Mouse (Mus musculus) megakaryocyte progenitor cell, adult 5-6 weeks (primary cell): Measurements from ENCODE around the gene Pold1. TPM values are rescaled to one million over a fixed set of nuclear protein-coding genes. Genes with fewer than 3 reads are reported as not detected.

Source experiments
- ATAC-seq: replicated peaks from 2 replicates; pipeline ENCODE4 v1.8.0; 2016; ENCODE audit warnings: mild to moderate bottlenecking, moderate TSS enrichment, inconsistent platforms; ENCODE audit not compliant: poor library complexity
- total RNA-seq, 2 experiments: library from RNA; stranded (forward) in 1 of 2; stranded (reverse) in 1 of 2; fragments of 157-497, 149-512 nt in 1 of 2; fragments of 200-1000 nt in 1 of 2; gene quantifications; 2 replicates each; pipeline versions ENCODE4 v1.2.3 to v1.2.4; 2015 to 2017

The Pold1 gene
- total RNA-seq, 2 experiments from 2014 or later: 51.4 to 77.2 TPM

GRCm38 (mm10) chr7:44491391-44491790 is 57.3 kb downstream of the Pold1 start:
- ATAC-seq: no peak

DNA sequence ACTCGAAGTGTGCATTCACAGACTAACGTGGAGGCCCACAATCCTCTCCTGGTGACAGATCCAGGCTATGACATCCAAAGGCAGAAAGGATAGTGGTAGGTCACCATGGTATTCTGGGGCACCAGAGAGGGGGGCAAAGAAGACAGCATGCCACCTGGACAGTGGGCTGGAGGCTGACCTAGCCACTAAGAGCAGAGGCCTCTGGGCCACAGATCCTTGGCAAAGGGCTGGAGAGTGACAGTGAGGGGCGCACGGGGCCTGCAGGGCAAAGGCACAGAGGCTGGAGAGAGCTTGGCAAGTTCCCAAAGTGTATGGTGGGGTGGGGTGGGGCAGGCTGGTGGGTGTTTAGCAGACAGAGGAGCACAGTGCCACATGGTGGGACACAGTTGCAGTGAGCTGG is 58.4 kb downstream of the Pold1 start:
- no peak for ATAC-seq

- no peak for ATAC-seq
These were observed 60.1 kb downstream of the Pold1 start for GRCm38 (mm10) chr7:44488545-44488944.

GRCm38 (mm10) chr7:44487936-44488335 is 60.7 kb downstream of the Pold1 start:
- no peak for ATAC-seq

DNA sequence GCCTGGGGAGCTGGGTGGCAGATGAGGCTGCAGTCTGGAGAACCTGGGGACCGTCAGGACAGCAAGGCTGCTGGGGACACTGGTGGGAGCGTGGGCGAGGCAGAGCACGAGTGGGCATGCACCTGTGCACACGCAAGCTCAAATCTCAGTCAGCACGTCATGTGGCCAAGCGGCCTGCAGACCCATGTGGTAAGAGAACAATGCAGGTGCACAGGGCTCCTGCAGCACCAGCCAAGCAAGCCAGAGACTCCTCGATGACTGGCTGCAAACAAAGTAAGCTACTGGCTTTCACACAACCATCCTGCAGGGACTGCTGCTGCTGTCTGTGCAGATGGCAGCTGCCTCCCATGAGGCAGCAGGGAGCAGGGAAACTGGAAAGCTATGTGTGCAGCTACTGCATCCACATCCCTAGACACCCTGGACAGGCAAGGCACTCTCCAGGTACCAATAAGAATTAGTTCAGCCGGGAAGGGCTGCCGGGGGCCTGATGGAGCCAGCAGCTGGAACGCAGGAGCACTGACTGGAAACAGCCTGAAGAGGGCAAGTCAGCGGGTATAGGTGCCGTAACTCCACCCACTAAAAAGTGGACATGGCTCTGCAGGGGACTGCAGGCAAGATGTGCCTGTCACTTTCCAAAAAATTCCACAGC is 61.6 kb downstream of the Pold1 start:
- no peak for ATAC-seq

DNA sequence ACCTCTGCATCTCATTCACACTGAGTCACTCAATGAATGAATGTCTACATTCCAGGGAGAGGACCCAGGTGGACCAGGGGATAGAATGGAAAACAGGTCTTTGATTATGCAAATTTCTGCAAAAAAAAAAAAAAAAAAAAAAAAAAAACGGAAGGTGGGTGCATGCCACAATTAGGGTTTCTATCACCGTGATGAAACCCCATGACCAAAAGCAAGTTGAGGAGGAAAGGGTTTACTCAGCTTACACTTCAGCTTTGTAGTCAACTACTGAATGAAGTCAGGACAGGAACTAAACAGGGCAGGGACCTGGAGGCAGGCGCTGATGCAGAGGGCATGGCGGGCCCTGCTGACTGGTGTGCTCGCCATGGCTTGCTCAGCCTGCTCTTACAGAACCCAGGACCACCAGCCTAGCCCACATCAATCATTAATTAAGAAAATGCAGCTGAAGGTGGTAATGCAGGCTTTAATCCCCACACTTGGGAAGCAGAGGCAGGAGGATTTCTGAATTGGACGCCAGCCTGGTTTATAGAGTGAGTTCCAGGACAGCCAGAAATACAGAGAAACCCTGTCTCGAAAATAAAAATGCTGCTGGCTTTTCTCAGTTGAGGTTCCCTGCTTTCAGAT is 63.0 kb downstream of the Pold1 start:
- ATAC-seq: no peak

GRCm38 (mm10) chr7:44484841-44485571 is 63.6 kb downstream of the Pold1 start:
- peak; percentile 82 for ATAC-seq

DNA sequence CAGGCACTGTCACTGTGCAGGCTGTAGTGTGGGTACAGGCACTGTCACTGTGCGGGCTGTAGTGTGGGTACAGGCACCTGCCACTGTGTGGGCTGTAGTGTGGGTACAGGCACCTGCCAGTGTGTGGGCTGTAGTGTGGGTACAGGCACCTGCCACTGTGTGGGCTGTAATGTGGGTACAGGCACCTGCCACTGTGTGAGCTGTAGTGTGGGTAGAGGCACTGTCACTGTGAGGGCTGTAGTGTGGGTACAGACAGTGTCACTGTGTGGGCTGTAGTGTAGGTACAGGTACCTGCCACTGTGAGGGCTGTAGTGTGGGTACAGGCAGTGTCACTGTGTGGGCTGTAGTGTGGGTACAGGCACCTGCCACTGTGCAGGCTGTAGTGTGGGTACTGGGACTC is 64.5 kb downstream of the Pold1 start:
- ATAC-seq: no peak

DNA sequence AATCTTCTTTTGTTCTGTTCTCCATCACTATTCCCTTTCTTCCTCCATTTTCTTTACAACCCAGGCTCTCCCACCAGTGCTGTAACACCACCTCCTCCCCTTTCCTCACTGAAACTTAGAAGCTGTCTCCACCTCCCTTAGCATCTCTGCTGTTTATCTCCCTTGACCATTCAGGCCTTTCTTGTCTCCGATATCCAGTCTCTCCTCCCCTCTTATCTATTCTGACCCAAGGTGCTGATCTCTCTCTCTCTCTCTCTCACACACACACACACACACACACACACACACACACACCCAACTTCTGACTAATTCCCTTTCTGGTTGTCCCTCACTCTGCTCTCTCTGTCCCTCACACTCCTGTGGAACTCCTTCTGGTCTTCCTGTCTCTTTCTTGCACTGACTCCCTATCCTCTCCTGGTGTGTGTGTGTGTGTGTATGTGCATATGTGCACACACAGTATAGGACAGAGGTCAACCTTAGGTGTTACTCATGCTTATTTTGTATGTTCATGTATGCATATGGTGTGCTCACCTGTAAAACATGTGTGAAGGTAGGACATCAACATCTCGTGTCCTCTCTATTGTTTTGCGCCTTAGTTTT is 65.7 kb downstream of the Pold1 start:
- ATAC-seq: peak; percentile 85

Other genes with a start within 250 kb of the Pold1 start
- gene Clec11a, start 241.9 kb downstream of the Pold1 start, total RNA-seq (2015): 4.1 TPM in 2 replicates
- 4.2 and 4.4 TPM in 2 replicates for gene Clec11a, start 241.9 kb downstream of the Pold1 start, total RNA-seq (2017)
- 0.05 and 0.49 TPM in 2 replicates for gene Shank1, start 238.6 kb downstream of the Pold1 start, total RNA-seq (2015)
- not detected in 2 replicates for gene Shank1, start 238.6 kb downstream of the Pold1 start, total RNA-seq (2017)
- 0.22 and 0.24 TPM in 2 replicates for gene Syt3, start 164.7 kb downstream of the Pold1 start, total RNA-seq (2015)
- 0.12 and 0.14 TPM in 2 replicates for gene Syt3, start 164.7 kb downstream of the Pold1 start, total RNA-seq (2017)
- gene 1700008O03Rik, start 163.0 kb downstream of the Pold1 start, total RNA-seq (2015): 0.44 and 1.5 TPM in 2 replicates
- 1.8 and 2.2 TPM in 2 replicates for gene 1700008O03Rik, start 163.0 kb downstream of the Pold1 start, total RNA-seq (2017)
- gene Lrrc4b, start 119.8 kb downstream of the Pold1 start, total RNA-seq (2015): not detected in 2 replicates
- gene Lrrc4b, start 119.8 kb downstream of the Pold1 start, total RNA-seq (2017): not detected in 2 replicates
- gene Aspdh, start 83.5 kb downstream of the Pold1 start, total RNA-seq (2015): not detected in 2 replicates
- not detected in 2 replicates for gene Aspdh, start 83.5 kb downstream of the Pold1 start, total RNA-seq (2017)
- gene Josd2, start 80.9 kb downstream of the Pold1 start, total RNA-seq (2015): 27.5 and 35.2 TPM in 2 replicates
- gene Josd2, start 80.9 kb downstream of the Pold1 start, total RNA-seq (2017): 17.4 and 22.6 TPM in 2 replicates
- 60.6 and 62.7 TPM in 2 replicates for gene Emc10, start 52.3 kb downstream of the Pold1 start, total RNA-seq (2015)
- gene Emc10, start 52.3 kb downstream of the Pold1 start, total RNA-seq (2017): 30.4 and 38.3 TPM in 2 replicates
- gene Fam71e1, start 52.3 kb downstream of the Pold1 start, total RNA-seq (2015): 1.2 and 2.5 TPM in 2 replicates
- gene Fam71e1, start 52.3 kb downstream of the Pold1 start, total RNA-seq (2017): 0.30 and 1.7 TPM in 2 replicates
- not detected in 2 replicates for gene Mybpc2, start 24.2 kb downstream of the Pold1 start, total RNA-seq (2015)
- gene Mybpc2, start 24.2 kb downstream of the Pold1 start, total RNA-seq (2017): not detected in 2 replicates
- gene Spib, start 16.8 kb downstream of the Pold1 start, total RNA-seq (2015): 0.20 TPM in 1 of 2 replicates, not detected in the other
- gene Spib, start 16.8 kb downstream of the Pold1 start, total RNA-seq (2017): 0.04 TPM in 1 of 2 replicates, not detected in the other
- gene Nr1h2, start 5.1 kb upstream of the Pold1 start, total RNA-seq (2015): 39.4 and 43.7 TPM in 2 replicates
- gene Nr1h2, start 5.1 kb upstream of the Pold1 start, total RNA-seq (2017): 42.6 and 45.7 TPM in 2 replicates
- 219 and 232 TPM in 2 replicates for gene Napsa, start 23.5 kb upstream of the Pold1 start, total RNA-seq (2015)
- 91.2 and 121 TPM in 2 replicates for gene Napsa, start 23.5 kb upstream of the Pold1 start, total RNA-seq (2017)
- gene Kcnc3, start 41.8 kb upstream of the Pold1 start, total RNA-seq (2015): 0.25 and 0.66 TPM in 2 replicates
- gene Kcnc3, start 41.8 kb upstream of the Pold1 start, total RNA-seq (2017): 0.04 TPM in 1 of 2 replicates, not detected in the other
- gene Myh14, start 122.0 kb upstream of the Pold1 start, total RNA-seq (2015): not detected in 2 replicates
- gene Myh14, start 122.0 kb upstream of the Pold1 start, total RNA-seq (2017): not detected in 2 replicates
- gene Izumo2, start 159.9 kb upstream of the Pold1 start, total RNA-seq (2015): not detected in 2 replicates
- gene Izumo2, start 159.9 kb upstream of the Pold1 start, total RNA-seq (2017): not detected in 2 replicates
- gene Vrk3, start 199.6 kb upstream of the Pold1 start, total RNA-seq (2015): 37.1 and 37.4 TPM in 2 replicates
- 36.0 and 51.4 TPM in 2 replicates for gene Vrk3, start 199.6 kb upstream of the Pold1 start, total RNA-seq (2017)
- 1.2 and 1.5 TPM in 2 replicates for gene Zfp473, start 202.2 kb upstream of the Pold1 start, total RNA-seq (2015)
- gene Zfp473, start 202.2 kb upstream of the Pold1 start, total RNA-seq (2017): 1.0 and 2.6 TPM in 2 replicates